Mouse (Mus musculus) left cerebral cortex, adult 2 months (tissue): Measurements from ENCODE around the gene Bcor. TPM values are rescaled to one million over a fixed set of nuclear protein-coding genes. Genes with fewer than 3 reads are reported as not detected.

Experiments used
- DNase-seq, 2 experiments: peaks; one replicate each; pipeline ENCODE4 v3.0.0; 2021 to 2022; ENCODE audit warnings: low spot score in 2 of 2, mixed read lengths in 1 of 2; ENCODE audit errors: extremely low spot score in 1 of 2
- H3K27ac ChIP-seq: fragments of 200-600 bp; 2 replicates; pipeline ENCODE4 v1.8.1; 2022
- H3K4me3 ChIP-seq: fragments of 200-600 bp; 2 replicates; pipeline ENCODE4 v1.8.1; 2022
- CTCF ChIP-seq: fragments of 200-600 bp; IDR thresholded peaks from 2 replicates; pipeline ENCODE4 v1.8.1; 2022; ENCODE audit warnings: antibody characterized with exemption, mild to moderate bottlenecking, moderate library complexity
- intact Hi-C: fragments of 180-260 bp; cut with DNase I; formaldehyde crosslinking; loops from one replicate; pipeline ENCODE4 v1.15.1; 2025
- total RNA-seq, 2 experiments: library from RNA; stranded (reverse); gene quantifications; 2 replicates each; pipeline ENCODE4 v1.2.3; 2021

The Bcor gene
- total RNA-seq, 2 experiments from 2014 or later = 33.4 to 38.0 TPM

GRCm38 (mm10) chrX:12158821-12159533 lies 1.2 kb downstream of the Bcor start:
- DNase-seq = no peak
- H3K27ac ChIP-seq = peak overlapping the region; percentile 72
- peak overlapping the region; percentile 40 for H3K4me3 ChIP-seq
- no peak for TF ChIP-seq CTCF
- intact Hi-C loops = loop anchor here (2.0 to 5.0 kb wide), 3 partner anchors 68 to 152 kb away; no protein-coding TSS in a partner anchor

- peak overlapping the region; percentile 40 for H3K4me3 ChIP-seq
- intact Hi-C loops = loop anchor here (2.0 to 5.0 kb wide), 3 partner anchors 68 to 152 kb away; no protein-coding TSS in a partner anchor
- no peak for TF ChIP-seq CTCF
- peak overlapping the region; percentile 72 for H3K27ac ChIP-seq
- peak; percentile 32 to 41 for DNase-seq
Observed at GRCm38 (mm10) chrX:12158244-12158820, 1.8 kb downstream of the Bcor start.

GRCm38 (mm10) chrX:12157331-12157930 lies 2.7 kb downstream of the Bcor start:
- intact Hi-C loops = loop anchor here (5.0 kb wide), 1 partner anchor 95 kb away; no protein-coding TSS in a partner anchor
- peak; percentile 37 to 56 for DNase-seq
- H3K4me3 ChIP-seq = peak overlapping the region; percentile 40; the same call in 1 of the 2 replicates
- TF ChIP-seq CTCF = no peak
- no peak overlapping the region for H3K27ac ChIP-seq

GRCm38 (mm10) chrX:12155842-12156291 lies 4.3 kb downstream of the Bcor start:
- H3K27ac ChIP-seq = peak overlapping the region; percentile 24; the same call in 1 of the 2 replicates
- peak overlapping the region; percentile 34 for H3K4me3 ChIP-seq
- intact Hi-C loops = loop anchor here (5.0 kb wide), 1 partner anchor 96 kb away; no protein-coding TSS in a partner anchor
- peak; percentile 29 for TF ChIP-seq CTCF
- DNase-seq = peak in 1 of 2 experiments; percentile 44

- Histone ChIP-seq H3K4me3 (peak overlapping the region; percentile 34), H3K27ac (peak overlapping the region; percentile 24; the same call in 1 of the 2 replicates)
- no peak for DNase-seq
- intact Hi-C loops = loop anchor here (5.0 kb wide), 1 partner anchor 97 kb away; no protein-coding TSS in a partner anchor
- no peak for TF ChIP-seq CTCF
Observed at GRCm38 (mm10) chrX:12155068-12155840, 4.9 kb downstream of the Bcor start.

GRCm38 (mm10) chrX:12153141-12154095 lies 6.7 kb downstream of the Bcor start:
- DNase-seq = no peak
- no peak; the same call in 1 of the 2 replicates for TF ChIP-seq CTCF
- H3K4me3 ChIP-seq = no peak overlapping the region
- no peak overlapping the region for H3K27ac ChIP-seq
- intact Hi-C loops = loop anchor here (5.0 kb wide), 1 partner anchor 346 kb away; no protein-coding TSS in a partner anchor

GRCm38 (mm10) chrX:12151996-12152904 lies 7.9 kb downstream of the Bcor start:
- Histone ChIP-seq H3K4me3 (peak overlapping the region; percentile 37), H3K27ac (peak overlapping the region; percentile 63)
- DNase-seq = no peak
- intact Hi-C loops = loop anchor here (5.0 kb wide), 1 partner anchor 345 kb away; no protein-coding TSS in a partner anchor
- no peak for TF ChIP-seq CTCF

GRCm38 (mm10) chrX:12151269-12151995 lies 8.7 kb downstream of the Bcor start:
- TF ChIP-seq CTCF = no peak
- intact Hi-C loops = loop anchor here (5.0 kb wide), 1 partner anchor 344 kb away; no protein-coding TSS in a partner anchor
- peak overlapping the region; percentile 63 for H3K27ac ChIP-seq
- DNase-seq = peak; percentile 46 to 55
- H3K4me3 ChIP-seq = peak overlapping the region; percentile 37
